Mouse (Mus musculus) left cerebral cortex, postnatal 4 days (tissue): ENCODE results near the gene Ebi3. TPM values are rescaled to one million over a fixed set of nuclear protein-coding genes. Genes with fewer than 3 reads are reported as not detected.
"Not testable (repeated sequence)": the region's sequence is repeated elsewhere in the genome, so short reads cannot be mapped to it uniquely, and the experiment has no call there.

Experiments used
- DNase-seq: peaks from one replicate; pipeline ENCODE4 v3.0.0-alpha.2; 2022
- intact Hi-C: fragments of 180-260 bp; cut with DNase I; formaldehyde crosslinking; loops from one replicate; pipeline ENCODE4 v1.15.1; 2025
- total RNA-seq, 2 experiments: library from RNA; stranded (reverse); gene quantifications; 2 replicates each; pipeline ENCODE4 v1.2.3; 2021

Gene Ebi3
- 1 to 10 TPM; 4.9 to 5.9 TPM for total RNA-seq

- no peak for DNase-seq
- intact Hi-C loops: no loop called here
Measured at GRCm38 (mm10) chr17:55952447-55953027, at the start of gene Ebi3. TSS of gene Ebi3 (plus strand) at chr17:55952640.

- intact Hi-C loops: no loop called here
Measured at GRCm38 (mm10) chr17:55903087-55903486, 49.4 kb upstream of the Ebi3 start.

GRCm38 (mm10) chr17:55903687-55904086, 48.8 kb upstream of the Ebi3 start:
- no peak for DNase-seq
- intact Hi-C loops: no loop called here

More at GRCm38 (mm10) chr17:55903087-55903486, 49.4 kb upstream of the Ebi3 start:
- no peak for DNase-seq

GRCm38 (mm10) chr17:55904131-55904530, 48.3 kb upstream of the Ebi3 start:
- DNase-seq: no peak
- intact Hi-C loops: no loop called here

- intact Hi-C loops: no loop called here
- DNase-seq: no peak
Measured at GRCm38 (mm10) chr17:55906669-55907068, 45.8 kb upstream of the Ebi3 start.

- intact Hi-C loops: no loop called here
- DNase-seq: peak; percentile 75
Measured at GRCm38 (mm10) chr17:55931553-55932502, 20.6 kb upstream of the Ebi3 start.

GRCm38 (mm10) chr17:55932635-55933034, 19.8 kb upstream of the Ebi3 start:
- intact Hi-C loops: no loop called here
- DNase-seq: no peak

- no peak for DNase-seq
- intact Hi-C loops: no loop called here
Measured at GRCm38 (mm10) chr17:55933191-55933590, 19.2 kb upstream of the Ebi3 start.

GRCm38 (mm10) chr17:55944387-55944865, 8.0 kb upstream of the Ebi3 start:
- intact Hi-C loops, DNase-seq: not testable (repeated sequence)

- intact Hi-C loops: not testable (repeated sequence)
Measured at GRCm38 (mm10) chr17:55944866-55945682, 7.4 kb upstream of the Ebi3 start.

GRCm38 (mm10) chr17:55945696-55946095, 6.7 kb upstream of the Ebi3 start:
- intact Hi-C loops: no loop called here
- DNase-seq: no peak

More at GRCm38 (mm10) chr17:55944866-55945682, 7.4 kb upstream of the Ebi3 start:
- peak; percentile 93 for DNase-seq

GRCm38 (mm10) chr17:55948647-55949046, 3.8 kb upstream of the Ebi3 start:
- DNase-seq: no peak
- intact Hi-C loops: no loop called here

GRCm38 (mm10) chr17:55949400-55949799, 3.0 kb upstream of the Ebi3 start, which contains the start of gene Zfp119b:
TSS of gene Zfp119b (minus strand) at chr17:55949500.
- no peak for DNase-seq
- intact Hi-C loops: no loop called here

- intact Hi-C loops: no loop called here
- DNase-seq: no peak
Measured at GRCm38 (mm10) chr17:55950601-55951000, 1.8 kb upstream of the Ebi3 start.

GRCm38 (mm10) chr17:55952041-55952440, 399 bp upstream of the Ebi3 start:
- no peak for DNase-seq
- intact Hi-C loops: no loop called here

- intact Hi-C loops: no loop called here
- no peak for DNase-seq
Measured at GRCm38 (mm10) chr17:55953751-55954150, 1.3 kb downstream of the Ebi3 start.

GRCm38 (mm10) chr17:55954229-55954628, 1.8 kb downstream of the Ebi3 start:
- intact Hi-C loops: no loop called here

GRCm38 (mm10) chr17:55956129-55956528, 3.7 kb downstream of the Ebi3 start:
- intact Hi-C loops: no loop called here

More at GRCm38 (mm10) chr17:55954229-55954628, 1.8 kb downstream of the Ebi3 start:
- no peak for DNase-seq

GRCm38 (mm10) chr17:55956591-55956990, 4.2 kb downstream of the Ebi3 start:
- no peak for DNase-seq
- intact Hi-C loops: no loop called here

More at GRCm38 (mm10) chr17:55956129-55956528, 3.7 kb downstream of the Ebi3 start:
- peak; percentile 85 for DNase-seq

GRCm38 (mm10) chr17:55957168-55957567, 4.7 kb downstream of the Ebi3 start:
- peak; percentile 81 for DNase-seq
- intact Hi-C loops: no loop called here
